Mouse (Mus musculus) C2C12 (cell line): ENCODE measurements around the gene Kl. TPM values are rescaled to one million over a fixed set of nuclear protein-coding genes. Genes with fewer than 3 reads are reported as not detected.

Experiments
- H3K27me3 ChIP-seq: one replicate; pipeline ENCODE4 v1.6.1; 2011; ENCODE audit not compliant: control insufficient read depth, insufficient read depth, insufficient read length
- H3K36me3 ChIP-seq: one replicate; pipeline ENCODE4 v1.6.1; 2011; ENCODE audit not compliant: control insufficient read depth, insufficient read depth
- H3K4me3 ChIP-seq: one replicate; pipeline ENCODE4 v1.5.1; 2011; ENCODE audit warnings: mild to moderate bottlenecking, control low read depth; ENCODE audit not compliant: poor library complexity, insufficient read depth, severe bottlenecking
- H3K79me2 ChIP-seq: one replicate; pipeline ENCODE4 v1.6.1; 2011; ENCODE audit not compliant: control insufficient read depth, insufficient read depth
- H3K79me3 ChIP-seq: one replicate; pipeline ENCODE4 v1.6.1; 2011; ENCODE audit warnings: low read depth, control low read depth
- H3ac ChIP-seq: one replicate; pipeline ENCODE3; 2011; ENCODE audit warnings: low read depth; ENCODE audit not compliant: control insufficient read depth, insufficient read length
- CEBPB ChIP-seq: IDR thresholded peaks from one replicate; pipeline ENCODE4 v1.6.1; 2011; ENCODE audit warnings: low read depth, mild to moderate bottlenecking, control low read depth, moderate library complexity
- CTCF ChIP-seq: IDR thresholded peaks from one replicate; pipeline ENCODE4 v1.5.1; 2011; ENCODE audit not compliant: control insufficient read depth, insufficient read depth, insufficient read length
- FOSL1 ChIP-seq: IDR thresholded peaks from one replicate; pipeline ENCODE4 v1.8.0; 2011; ENCODE audit warnings: mild to moderate bottlenecking, low read length; ENCODE audit not compliant: poor library complexity, insufficient read depth, severe bottlenecking
- MAX ChIP-seq: IDR thresholded peaks from one replicate; pipeline ENCODE4 v1.6.1; 2011; ENCODE audit warnings: mild to moderate bottlenecking, control low read depth
- MYOD1 ChIP-seq: IDR thresholded peaks from one replicate; pipeline ENCODE4 v1.6.1; 2011; ENCODE audit warnings: low read depth; ENCODE audit not compliant: control insufficient read depth, insufficient read length
- MYOG ChIP-seq: IDR thresholded peaks from one replicate; pipeline ENCODE4 v1.6.1; 2011; ENCODE audit not compliant: control insufficient read depth, insufficient read length; ENCODE audit errors: extremely low read depth
- USF1 ChIP-seq: IDR thresholded peaks from one replicate; pipeline ENCODE4 v1.6.1; 2011; ENCODE audit warnings: low read depth, mild to moderate bottlenecking, control low read depth, moderate library complexity
- polyA plus RNA-seq: library from polyadenylated mRNA; unstranded; fragments of >200 nt; fragmentation: generic; extraction: Trizol; gene quantifications from one replicate; pipeline ENCODE4 v1.2.1, GENCODE M21; 2012; ENCODE audit warnings: missing spikeins

Kl gene
- polyA plus RNA-seq, 1 experiment = not detected

DNA sequence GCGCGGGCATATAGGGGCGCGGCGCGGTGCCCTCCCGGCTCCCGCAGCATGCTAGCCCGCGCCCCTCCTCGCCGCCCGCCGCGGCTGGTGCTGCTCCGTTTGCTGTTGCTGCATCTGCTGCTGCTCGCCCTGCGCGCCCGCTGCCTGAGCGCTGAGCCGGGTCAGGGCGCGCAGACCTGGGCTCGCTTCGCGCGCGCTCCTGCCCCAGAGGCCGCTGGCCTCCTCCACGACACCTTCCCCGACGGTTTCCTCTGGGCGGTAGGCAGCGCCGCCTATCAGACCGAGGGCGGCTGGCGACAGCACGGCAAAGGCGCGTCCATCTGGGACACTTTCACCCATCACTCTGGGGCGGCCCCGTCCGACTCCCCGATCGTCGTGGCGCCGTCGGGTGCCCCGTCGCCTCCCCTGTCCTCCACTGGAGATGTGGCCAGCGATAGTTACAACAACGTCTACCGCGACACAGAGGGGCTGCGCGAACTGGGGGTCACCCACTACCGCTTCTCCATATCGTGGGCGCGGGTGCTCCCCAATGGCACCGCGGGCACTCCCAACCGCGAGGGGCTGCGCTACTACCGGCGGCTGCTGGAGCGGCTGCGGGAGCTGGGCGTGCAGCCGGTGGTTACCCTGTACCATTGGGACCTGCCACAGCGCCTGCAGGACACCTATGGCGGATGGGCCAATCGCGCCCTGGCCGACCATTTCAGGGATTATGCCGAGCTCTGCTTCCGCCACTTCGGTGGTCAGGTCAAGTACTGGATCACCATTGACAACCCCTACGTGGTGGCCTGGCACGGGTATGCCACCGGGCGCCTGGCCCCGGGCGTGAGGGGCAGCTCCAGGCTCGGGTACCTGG, 488 bp downstream of the Kl start:
- Histone ChIP-seq H3K79me2 (no peaks in the 10 kb centered on the region), H3K27me3 (no peaks in the 10 kb centered on the region), H3K79me3 (no peaks in the 10 kb centered on the region), H3K4me3 (no peak overlapping the region), H3K36me3 (no peaks in the 10 kb centered on the region), H3ac (no peak overlapping the region)
- no peak for TF ChIP-seq USF1
- no peak for TF ChIP-seq MYOD1
- no peak for TF ChIP-seq CEBPB
- TF ChIP-seq FOSL1 = no peak
- TF ChIP-seq CTCF = no peak
- TF ChIP-seq MYOG = no peak
- no peak for TF ChIP-seq MAX

DNA sequence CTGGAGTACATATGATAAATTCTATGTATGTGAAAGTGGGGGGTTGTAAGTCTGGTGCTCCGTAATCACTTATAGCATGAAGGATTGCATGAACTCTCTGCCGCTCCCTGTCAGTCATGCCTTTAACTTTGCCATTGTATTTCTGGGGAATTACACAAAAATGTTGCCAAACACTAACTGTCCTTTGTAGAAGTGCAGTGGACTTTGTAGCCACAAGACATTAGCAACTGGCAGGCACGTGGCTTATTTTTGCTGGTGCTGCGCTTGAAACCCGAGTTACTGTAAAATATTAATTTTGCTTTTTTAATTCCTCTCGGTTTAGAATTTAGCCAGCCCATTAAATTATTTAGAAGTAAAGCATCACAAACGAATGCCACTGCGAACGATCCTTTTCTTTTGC, 2.4 kb downstream of the Kl start:
- no peaks in the 10 kb centered on the region for H3K79me2 ChIP-seq
- no peak overlapping the region for H3ac ChIP-seq
- no peaks in the 10 kb centered on the region for H3K79me3 ChIP-seq
- no peaks in the 10 kb centered on the region for H3K27me3 ChIP-seq
- no peak for TF ChIP-seq CEBPB
- TF ChIP-seq MYOG = no peak
- no peak overlapping the region for H3K4me3 ChIP-seq
- H3K36me3 ChIP-seq = no peaks in the 10 kb centered on the region

DNA sequence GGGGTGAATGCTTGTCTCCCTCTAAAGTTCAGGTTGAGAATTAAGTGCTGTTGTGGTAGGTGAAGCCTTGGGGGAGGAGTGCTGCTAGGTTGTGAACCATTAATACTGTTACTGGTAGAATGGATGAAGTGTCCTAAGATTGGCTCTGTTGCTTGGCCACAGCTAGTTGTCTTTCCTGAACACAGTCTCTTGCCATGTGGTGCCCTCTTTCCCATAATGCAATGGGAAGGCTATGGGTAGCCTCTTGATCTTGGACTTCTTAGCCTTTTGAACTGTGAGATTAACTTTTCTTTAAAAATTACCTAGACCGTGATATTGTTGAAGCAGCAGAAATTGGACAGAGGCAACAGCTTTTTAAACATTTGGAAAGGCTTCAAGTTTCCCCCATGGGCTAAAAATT, 7.5 kb downstream of the Kl start:
- H3K36me3 ChIP-seq = no peaks in the 10 kb centered on the region
- no peaks in the 10 kb centered on the region for H3K79me3 ChIP-seq
- TF ChIP-seq MYOG (no peak), CTCF (no peak), USF1 (no peak), MYOD1 (no peak), CEBPB (no peak), FOSL1 (no peak), MAX (no peak)
- H3K27me3 ChIP-seq = no peaks in the 10 kb centered on the region
- no peak overlapping the region for H3ac ChIP-seq
- H3K79me2 ChIP-seq = no peaks in the 10 kb centered on the region
- no peak overlapping the region for H3K4me3 ChIP-seq

DNA sequence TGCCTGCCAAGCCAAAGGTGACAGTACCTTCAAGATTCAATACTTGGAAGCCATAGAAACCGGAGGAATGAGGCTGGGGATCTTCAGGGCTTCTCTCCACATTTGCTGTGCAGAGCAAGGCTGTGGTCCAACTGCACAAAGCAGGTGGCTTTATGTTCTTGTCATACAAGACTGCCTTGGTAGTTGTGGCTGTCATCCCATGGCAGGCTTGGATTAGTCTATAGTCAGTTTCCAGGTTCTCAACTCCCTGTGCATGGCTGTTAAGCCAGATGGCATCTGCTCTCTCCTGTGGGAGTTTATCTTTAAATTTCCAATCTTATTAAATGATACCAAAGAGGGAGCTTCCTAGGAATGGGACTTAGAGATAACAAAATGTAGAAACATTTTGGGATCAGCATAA, 9.2 kb downstream of the Kl start:
- Histone ChIP-seq H3K79me3 (no peaks in the 10 kb centered on the region), H3K4me3 (no peak overlapping the region), H3K79me2 (no peaks in the 10 kb centered on the region), H3K36me3 (no peaks in the 10 kb centered on the region), H3K27me3 (no peaks in the 10 kb centered on the region), H3ac (no peak overlapping the region)
- TF ChIP-seq CEBPB (no peak), MAX (no peak), USF1 (no peak), CTCF (no peak), MYOD1 (no peak), MYOG (no peak), FOSL1 (no peak)

DNA sequence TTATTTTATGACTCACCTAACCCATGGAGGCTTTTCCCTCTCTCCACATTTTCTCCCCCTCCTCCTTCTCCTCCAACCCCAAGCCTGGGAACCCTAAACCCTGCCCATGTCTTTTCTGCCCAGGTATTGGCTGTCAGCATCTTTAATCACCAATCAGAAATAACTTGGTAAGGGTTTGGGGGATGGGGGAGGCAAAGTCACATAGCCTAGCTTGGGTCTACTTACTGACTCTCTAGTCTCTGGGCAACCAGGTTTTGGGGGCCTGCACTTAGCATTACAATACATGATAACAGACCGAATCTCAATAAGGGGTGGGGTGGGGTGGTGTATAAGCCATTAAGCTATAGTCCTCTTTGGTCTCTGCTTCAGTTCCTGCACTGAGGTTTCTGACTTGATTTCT, 10.3 kb downstream of the Kl start:
- Histone ChIP-seq H3K4me3 (no peak overlapping the region), H3K79me2 (no peaks in the 10 kb centered on the region), H3K27me3 (no peaks in the 10 kb centered on the region), H3K36me3 (no peaks in the 10 kb centered on the region), H3K79me3 (no peaks in the 10 kb centered on the region), H3ac (no peak overlapping the region)
- TF ChIP-seq MYOG (no peak), CTCF (no peak), USF1 (no peak)

DNA sequence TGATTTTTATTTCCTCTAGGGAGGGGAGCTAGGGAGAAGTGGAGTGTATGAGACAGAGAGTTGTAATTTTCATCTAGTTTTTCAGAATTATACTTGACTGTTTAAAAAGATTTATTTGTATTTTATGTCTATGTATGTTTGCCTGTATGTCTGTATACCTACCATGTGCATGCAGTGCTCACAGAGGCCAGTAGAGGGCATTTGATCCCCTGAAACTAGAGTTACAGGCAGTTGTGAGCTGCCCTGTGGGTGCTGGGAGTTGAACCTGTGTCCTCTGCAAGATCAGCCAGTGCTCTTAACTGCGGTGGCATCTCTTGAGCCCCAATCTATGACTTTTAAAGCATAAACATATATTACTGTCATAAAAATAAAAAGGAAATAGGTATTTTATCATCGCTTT, 15.5 kb downstream of the Kl start:
- Histone ChIP-seq H3K79me3 (no peaks in the 10 kb centered on the region), H3K36me3 (no peaks in the 10 kb centered on the region), H3K27me3 (no peaks in the 10 kb centered on the region), H3K79me2 (no peaks in the 10 kb centered on the region), H3ac (no peak overlapping the region), H3K4me3 (no peak overlapping the region)
- no peak for TF ChIP-seq MYOD1
- TF ChIP-seq FOSL1 = no peak
- no peak for TF ChIP-seq MAX
- TF ChIP-seq CEBPB = no peak
- TF ChIP-seq USF1 = no peak
- TF ChIP-seq CTCF = no peak
- TF ChIP-seq MYOG = no peak
